Mouse (Mus musculus) heart, embryonic 10.5 days (tissue): ENCODE measurements around the gene Doc2b. TPM values are rescaled to one million over a fixed set of nuclear protein-coding genes. Genes with fewer than 3 reads are reported as not detected.

Source experiments
- DNase-seq: peaks from one replicate; pipeline ENCODE4 v3.0.0-alpha.2; 2017; ENCODE audit warnings: low spot score
- H3K27ac ChIP-seq: fragments of 300-500 bp; sonication (generic); 2 replicates; pipeline ENCODE4 v1.5.1; 2016; ENCODE audit warnings: mild to moderate bottlenecking
- H3K27me3 ChIP-seq: fragments of 300-500 bp; sonication (generic); 2 replicates; pipeline ENCODE4 v1.6.1; 2016; ENCODE audit warnings: mild to moderate bottlenecking; ENCODE audit not compliant: poor library complexity, insufficient read depth, severe bottlenecking
- H3K36me3 ChIP-seq: fragments of 300-500 bp; sonication (generic); 2 replicates; pipeline ENCODE4 v1.6.1; 2016; ENCODE audit warnings: mild to moderate bottlenecking, moderate library complexity
- H3K4me1 ChIP-seq: fragments of 300-500 bp; sonication (generic); 2 replicates; pipeline ENCODE4 v1.6.1; 2016; ENCODE audit warnings: mild to moderate bottlenecking
- H3K4me3 ChIP-seq: fragments of 300-500 bp; sonication (generic); 2 replicates; pipeline ENCODE4 v1.5.1; 2016; ENCODE audit warnings: mild to moderate bottlenecking, moderate library complexity
- H3K9me3 ChIP-seq: fragments of 300-500 bp; sonication (generic); 2 replicates; pipeline ENCODE4 v1.6.1; 2016; ENCODE audit warnings: mild to moderate bottlenecking, moderate library complexity
- WGBS: fragments of 180-500 bp; shearing (Covaris S2); methylation state at CpG from one replicate; pipeline ENCODE4 v1.1.7; 2016; 5-methylcytosine and 5-hydroxymethylcytosine counted together
- polyA plus RNA-seq: library from polyadenylated mRNA; unstranded; fragments of >200 nt; fragmentation: Nextera tagmentation; extraction: Ambion mirVana; gene quantifications from 2 replicates; pipeline ENCODE4 v1.2.1, GENCODE M21; 2016

Gene Doc2b
- polyA plus RNA-seq, result 0.04 and 0.18 TPM in 2 replicates

DNA sequence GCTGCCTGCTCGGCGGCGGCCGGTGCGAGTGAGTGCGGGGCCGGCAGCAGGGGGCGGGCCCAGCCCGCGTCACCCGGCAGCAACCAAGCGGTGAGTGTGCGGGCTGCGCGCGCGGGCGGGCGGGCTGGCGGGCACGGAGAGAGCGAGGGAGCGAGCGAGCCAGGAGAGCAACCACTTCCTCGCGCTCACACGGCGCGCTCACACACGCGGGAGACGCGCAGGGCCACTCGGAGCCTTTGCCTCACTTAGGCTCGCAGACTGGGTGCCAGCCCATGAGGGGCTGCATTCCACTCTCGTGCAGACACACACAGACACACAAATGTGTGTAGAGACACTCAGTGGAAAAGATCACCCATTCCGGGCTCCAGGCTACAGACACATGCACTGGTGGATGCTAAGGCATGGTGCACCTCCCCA, at the start of gene Doc2b:
TSS of gene Doc2b (minus strand) at position 21 of the 417 bp plus-strand sequence.
- H3K4me3 ChIP-seq, result peak within 1 kb of the TSS; percentile 64
- H3K9me3 ChIP-seq, result no peaks in the 10 kb centered on the region
- H3K27ac ChIP-seq, result peak within 1 kb of the TSS; percentile 71
- no peaks in the 10 kb centered on the region for H3K36me3 ChIP-seq
- H3K4me1 ChIP-seq, result peaks cover 18% of the 10 kb centered on the region
- DNase-seq, result no peak
- WGBS, result 5% methylated on average over 37 of the region's 37 CpGs
- H3K27me3 ChIP-seq, result peaks cover 92% of the 10 kb centered on the region

DNA sequence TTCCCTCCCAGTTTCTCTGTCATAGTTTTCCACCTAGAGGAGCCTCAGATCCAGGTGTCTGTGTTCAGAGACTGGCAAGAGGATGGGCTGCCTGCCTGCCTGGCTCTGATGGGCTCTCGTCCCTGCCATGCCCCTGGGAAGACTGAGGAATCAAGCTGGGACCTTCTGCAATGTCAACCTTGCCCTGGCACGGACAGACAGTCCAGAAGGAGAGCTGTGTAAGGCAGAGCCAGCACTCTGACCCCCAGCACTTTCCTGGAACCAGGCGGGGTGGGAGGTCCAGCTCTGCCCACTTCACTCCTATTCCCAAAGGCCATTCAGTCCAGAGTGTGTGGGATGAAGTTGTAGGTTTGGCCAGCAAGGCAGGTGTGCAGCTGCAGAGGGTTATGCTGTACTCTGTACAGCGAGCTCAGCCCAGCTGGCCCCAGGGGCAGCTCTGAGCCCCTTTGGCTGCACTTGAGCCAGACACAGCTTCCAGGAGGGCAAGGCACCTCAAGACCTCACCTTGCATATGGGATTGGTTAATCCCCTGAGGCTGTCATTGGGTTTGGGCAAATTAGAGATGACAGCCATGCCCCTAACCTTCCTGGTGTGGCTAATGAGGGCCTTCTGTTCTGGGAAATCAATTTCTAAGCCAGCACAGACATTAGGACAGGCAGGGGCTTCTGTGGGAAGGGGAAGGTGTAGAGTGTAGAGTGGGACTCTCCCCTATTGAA, 47.2 kb upstream of the Doc2b start:
- no peak for DNase-seq
- no peak overlapping the region for H3K4me3 ChIP-seq
- no peaks in the 10 kb centered on the region for H3K36me3 ChIP-seq
- peaks cover 15% of the 10 kb centered on the region for H3K27me3 ChIP-seq
- no peaks in the 10 kb centered on the region for H3K9me3 ChIP-seq
- 73% methylated on average over 4 of the region's 4 CpGs for WGBS
- no peak overlapping the region for H3K27ac ChIP-seq
- H3K4me1 ChIP-seq, result peaks cover 33% of the 10 kb centered on the region

DNA sequence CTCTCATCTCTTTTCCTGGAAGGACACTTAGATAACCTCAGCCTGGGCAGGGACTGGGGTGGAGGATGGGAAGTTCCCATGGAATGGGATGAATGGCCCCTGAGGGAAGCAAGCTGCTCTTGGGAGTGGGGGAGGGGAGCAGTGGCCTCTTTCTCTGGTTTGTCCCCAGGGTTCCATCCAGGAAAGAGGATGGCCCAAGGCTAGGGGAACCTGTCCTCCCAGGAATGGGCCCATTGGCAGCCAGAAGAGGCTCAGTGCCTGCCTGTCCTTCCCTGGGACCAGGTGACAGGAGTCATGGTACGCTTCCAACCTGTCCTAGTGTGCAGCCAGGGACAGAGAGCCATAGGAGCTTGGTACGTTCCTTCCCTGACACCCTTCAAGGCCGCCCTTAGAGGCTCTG, 45.7 kb upstream of the Doc2b start:
- WGBS, result 66% methylated on average over 3 of the region's 3 CpGs
- H3K27ac ChIP-seq, result no peak overlapping the region
- peaks cover 20% of the 10 kb centered on the region for H3K27me3 ChIP-seq
- H3K36me3 ChIP-seq, result no peaks in the 10 kb centered on the region
- no peaks in the 10 kb centered on the region for H3K9me3 ChIP-seq
- H3K4me1 ChIP-seq, result peaks cover 30% of the 10 kb centered on the region
- H3K4me3 ChIP-seq, result no peak overlapping the region
- DNase-seq, result no peak

DNA sequence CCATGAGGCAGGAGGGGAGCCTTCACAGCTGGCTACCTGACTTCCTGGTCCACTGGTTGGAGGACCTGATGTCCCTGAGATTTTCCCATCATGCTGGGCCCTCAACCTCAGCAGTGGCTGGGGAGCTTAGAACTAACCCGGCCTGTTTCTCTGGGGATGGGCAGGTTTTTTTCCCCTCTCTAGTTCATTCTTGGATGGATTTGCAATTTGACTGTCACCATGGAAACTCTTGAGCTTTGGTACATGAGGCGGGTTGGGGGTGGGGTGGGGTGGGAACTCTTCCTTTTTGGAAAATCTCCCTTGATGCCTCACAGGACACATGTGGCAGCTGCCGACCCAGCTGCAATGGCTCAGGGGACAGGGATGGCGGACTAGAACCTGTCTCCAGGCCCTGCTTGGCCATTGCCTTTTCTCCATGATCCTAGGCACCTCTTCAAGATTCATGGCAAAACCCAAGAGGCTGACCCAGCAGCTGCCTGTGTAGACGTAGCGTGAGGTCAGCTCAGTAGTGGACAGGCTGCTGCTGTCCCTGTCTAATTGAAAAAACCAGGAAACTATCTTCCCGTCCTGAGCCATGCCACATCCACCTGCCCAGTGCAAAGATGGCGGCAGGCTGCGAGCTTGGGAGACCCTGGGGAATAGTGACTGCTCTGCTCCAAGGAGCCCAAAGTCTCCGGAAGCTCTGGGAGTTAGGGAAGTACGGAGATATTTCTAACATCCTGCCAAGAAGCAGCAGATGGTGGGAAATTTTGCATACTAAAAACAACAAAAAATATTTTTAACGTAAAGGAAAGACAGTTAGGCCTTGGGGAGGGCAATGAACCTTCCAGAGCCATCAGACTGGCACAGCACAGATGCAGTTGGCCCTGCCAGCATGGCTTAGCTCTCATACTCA, 43.9 kb upstream of the Doc2b start:
- Histone ChIP-seq H3K9me3 (no peaks in the 10 kb centered on the region), H3K27me3 (peaks cover 20% of the 10 kb centered on the region), H3K36me3 (no peaks in the 10 kb centered on the region), H3K4me1 (peaks cover 20% of the 10 kb centered on the region), H3K27ac (no peak overlapping the region), H3K4me3 (no peak overlapping the region)
- no peak for DNase-seq
- 79% methylated on average over 12 of the region's 12 CpGs for WGBS

DNA sequence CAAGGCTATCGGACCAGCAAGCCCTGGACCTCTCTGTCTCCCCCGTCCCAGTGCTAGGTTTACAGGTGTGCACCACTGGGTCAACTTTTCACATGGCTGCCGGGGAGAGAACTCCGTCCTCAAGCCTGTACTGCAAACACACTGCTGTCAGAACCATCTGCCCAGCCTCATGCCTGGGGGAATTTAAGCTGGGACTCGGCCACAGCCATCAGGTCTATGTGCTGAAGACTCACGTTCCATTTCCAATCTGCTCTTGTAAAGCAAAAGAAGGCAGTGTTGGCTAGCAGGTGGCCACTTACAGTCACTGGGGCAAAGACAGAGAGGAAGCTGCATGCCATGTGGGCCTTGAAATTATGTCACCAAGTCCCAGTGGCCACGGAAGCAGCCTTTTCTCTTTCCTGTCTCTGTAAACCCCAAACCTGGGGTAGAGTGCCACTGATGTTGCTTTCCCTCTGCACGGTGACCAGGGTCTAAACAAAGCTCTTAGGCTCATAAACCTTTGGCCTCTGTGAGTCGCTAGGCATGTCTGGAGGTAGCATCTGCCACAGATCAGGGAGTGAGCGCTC, 43.1 kb upstream of the Doc2b start:
- 79% methylated on average over 10 of the region's 10 CpGs for WGBS
- no peaks in the 10 kb centered on the region for H3K9me3 ChIP-seq
- DNase-seq, result no peak
- H3K36me3 ChIP-seq, result no peaks in the 10 kb centered on the region
- H3K4me3 ChIP-seq, result no peak overlapping the region
- H3K27me3 ChIP-seq, result peaks cover 16% of the 10 kb centered on the region
- H3K27ac ChIP-seq, result no peak overlapping the region
- H3K4me1 ChIP-seq, result peaks cover 19% of the 10 kb centered on the region

DNA sequence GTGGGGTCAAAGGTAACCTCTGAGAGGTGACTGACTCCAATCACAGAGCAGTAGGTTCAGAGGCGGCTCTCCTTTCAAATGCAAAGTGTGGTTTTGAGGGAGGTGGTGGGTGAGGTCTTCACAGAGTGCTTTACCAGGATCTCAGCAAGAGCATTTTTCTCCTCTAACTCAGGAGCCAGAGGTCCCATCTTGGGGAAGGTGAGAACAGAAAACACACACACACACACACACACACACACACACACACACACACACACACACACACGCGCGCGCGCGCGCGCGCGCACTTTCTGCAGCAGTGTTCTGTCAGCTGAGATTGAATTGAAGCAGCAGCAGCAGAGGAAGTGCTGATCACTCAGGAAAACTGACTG, 40.4 kb upstream of the Doc2b start:
- Histone ChIP-seq H3K4me1 (peaks cover 5% of the 10 kb centered on the region), H3K27me3 (peaks cover 7% of the 10 kb centered on the region; the same call in 1 of the 2 replicates), H3K9me3 (no peaks in the 10 kb centered on the region), H3K4me3 (no peak overlapping the region), H3K27ac (no peak overlapping the region), H3K36me3 (no peaks in the 10 kb centered on the region)
- 47% methylated on average over 11 of the region's 11 CpGs for WGBS
- no peak for DNase-seq

DNA sequence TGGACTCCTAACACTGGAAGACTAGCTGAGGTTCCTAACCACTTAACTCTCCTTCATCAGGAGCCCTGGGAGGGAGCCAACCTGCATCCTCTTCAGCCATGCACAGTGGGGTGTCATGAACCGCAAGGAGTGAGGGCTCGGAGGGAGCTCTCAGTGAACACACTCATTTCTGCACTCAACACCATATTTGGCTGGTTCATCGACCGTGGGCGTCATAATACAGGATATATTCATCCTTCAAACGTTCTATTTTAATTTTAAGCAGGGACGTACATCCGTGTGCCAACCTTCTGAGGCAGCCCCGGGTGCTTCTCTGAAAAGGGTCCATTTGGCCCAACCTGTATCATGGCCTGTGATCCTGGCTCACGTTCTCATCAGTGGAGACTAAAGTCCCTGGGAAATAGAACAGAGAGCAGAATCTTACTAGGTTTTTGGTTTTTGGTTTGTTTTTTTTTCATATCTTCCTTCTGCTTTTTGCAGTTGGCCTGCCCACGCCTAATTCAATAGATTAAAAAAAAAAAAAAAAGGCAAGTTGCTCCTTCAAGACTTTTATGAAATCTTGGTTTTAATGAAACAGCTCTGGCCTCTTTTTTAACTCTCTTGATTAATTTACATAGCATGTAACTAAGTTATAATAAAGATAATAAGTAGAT, 39.9 kb upstream of the Doc2b start:
- DNase-seq, result no peak
- H3K36me3 ChIP-seq, result no peaks in the 10 kb centered on the region
- H3K4me3 ChIP-seq, result no peak overlapping the region
- H3K27me3 ChIP-seq, result peaks cover 7% of the 10 kb centered on the region; the same call in 1 of the 2 replicates
- WGBS, result 75% methylated on average over 11 of the region's 11 CpGs
- no peaks in the 10 kb centered on the region for H3K9me3 ChIP-seq
- 0 out of 2 replicates have a peak, but pooled peaks cover under 1% of the 10 kb centered on the region for H3K4me1 ChIP-seq
- no peak overlapping the region for H3K27ac ChIP-seq

DNA sequence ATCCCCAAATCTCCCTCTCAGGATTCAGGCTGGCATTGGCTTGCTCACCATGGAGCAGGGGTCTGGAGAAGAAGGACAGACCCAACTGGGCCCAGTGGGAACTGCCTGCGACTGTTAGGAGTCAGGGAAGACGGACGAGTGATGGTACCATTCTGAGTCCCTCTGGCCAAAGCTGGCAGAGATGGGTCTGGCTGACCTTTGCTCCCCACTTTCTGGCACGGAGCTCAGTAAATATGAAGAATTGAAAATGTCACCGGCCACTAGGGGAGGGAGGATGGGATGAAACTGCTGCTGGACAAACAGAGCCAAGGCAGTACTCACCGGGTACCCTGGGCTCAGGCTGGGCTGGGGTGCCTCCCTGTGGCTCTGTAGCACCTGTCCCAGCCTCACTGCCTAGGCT, 37.2 kb upstream of the Doc2b start:
- peaks cover 5% of the 10 kb centered on the region; the same call in 1 of the 2 replicates for H3K27me3 ChIP-seq
- no peak overlapping the region for H3K4me3 ChIP-seq
- no peaks in the 10 kb centered on the region for H3K4me1 ChIP-seq
- DNase-seq, result no peak
- WGBS, result 75% methylated on average over 6 of the region's 6 CpGs
- H3K9me3 ChIP-seq, result no peaks in the 10 kb centered on the region
- no peak overlapping the region for H3K27ac ChIP-seq
- no peaks in the 10 kb centered on the region for H3K36me3 ChIP-seq

DNA sequence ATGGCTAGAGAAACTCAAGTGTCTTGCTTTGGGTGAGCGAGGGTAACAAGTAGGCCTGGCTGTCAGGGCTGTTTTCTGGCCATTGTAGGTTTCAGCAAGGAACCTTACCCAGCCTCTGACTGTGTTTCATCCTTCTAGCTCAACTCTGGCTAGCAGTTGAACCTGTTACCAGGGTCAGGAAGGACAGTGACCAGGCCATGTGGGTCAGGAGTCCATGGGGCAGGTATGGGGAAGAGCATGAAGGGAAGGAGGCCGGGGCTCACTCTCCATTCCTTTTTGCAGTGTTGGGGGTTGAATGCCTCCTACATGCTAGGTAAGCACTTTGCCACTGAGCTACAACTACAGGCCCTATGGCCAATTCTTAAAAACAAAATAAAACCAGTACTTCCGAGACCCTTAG, 34.5 kb upstream of the Doc2b start:
- H3K36me3 ChIP-seq, result no peaks in the 10 kb centered on the region
- 80% methylated on average over 3 of the region's 3 CpGs for WGBS
- DNase-seq, result no peak

DNA sequence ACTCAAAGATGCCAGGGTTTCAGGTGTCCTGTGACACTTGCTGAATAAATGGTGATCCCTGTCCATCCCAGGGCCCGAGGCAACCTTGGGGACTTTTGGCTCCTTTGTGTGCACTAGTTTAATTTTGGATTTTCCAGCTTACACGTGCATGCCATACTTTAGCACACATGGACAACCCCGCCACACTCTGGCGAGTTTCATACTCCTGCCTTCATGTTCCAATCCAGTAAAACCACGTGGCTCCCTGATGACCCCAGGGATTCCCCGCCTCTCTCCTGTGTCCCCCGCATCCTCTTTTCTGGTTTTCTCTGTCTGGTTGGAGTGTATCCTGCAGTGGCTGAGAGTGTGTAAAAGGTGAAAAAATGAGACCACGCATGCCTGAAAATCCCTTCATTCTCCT, 31.6 kb upstream of the Doc2b start:
- no peaks in the 10 kb centered on the region for H3K36me3 ChIP-seq
- peaks cover 20% of the 10 kb centered on the region; the same call in 1 of the 2 replicates for H3K27me3 ChIP-seq
- no peaks in the 10 kb centered on the region for H3K4me1 ChIP-seq
- H3K27ac ChIP-seq, result no peak overlapping the region
- H3K4me3 ChIP-seq, result no peak overlapping the region
- no peaks in the 10 kb centered on the region for H3K9me3 ChIP-seq
- WGBS, result 84% methylated on average over 8 of the region's 8 CpGs
- DNase-seq, result no peak

More for the DNA sequence above, 34.5 kb upstream of the Doc2b start:
- H3K9me3 ChIP-seq, result no peaks in the 10 kb centered on the region
- no peak overlapping the region for H3K27ac ChIP-seq
- H3K27me3 ChIP-seq, result no peaks in the 10 kb centered on the region
- no peak overlapping the region for H3K4me3 ChIP-seq
- no peaks in the 10 kb centered on the region for H3K4me1 ChIP-seq

DNA sequence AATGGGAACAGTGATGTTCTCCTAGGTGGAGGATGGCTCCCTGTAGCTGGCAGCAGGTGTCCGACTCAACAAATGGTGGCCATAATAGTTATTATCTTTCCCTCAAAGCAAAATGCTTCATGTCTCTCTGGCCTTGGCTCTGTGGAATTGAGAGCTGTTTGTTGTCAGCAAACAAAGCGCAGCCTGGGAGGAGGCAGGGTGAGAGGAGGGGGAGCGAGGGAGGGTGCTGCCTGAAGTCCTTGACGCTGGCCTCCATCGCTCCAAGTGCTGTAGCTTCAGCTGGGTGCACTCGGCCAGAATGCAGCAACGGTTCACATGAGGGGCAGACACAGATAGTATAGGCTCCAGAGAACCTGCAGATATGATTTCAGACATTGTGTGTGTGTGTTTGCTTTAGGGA, 27.7 kb upstream of the Doc2b start:
- no peak for DNase-seq
- Histone ChIP-seq H3K27me3 (peaks cover 36% of the 10 kb centered on the region; the same call in 1 of the 2 replicates), H3K27ac (no peak overlapping the region), H3K36me3 (no peaks in the 10 kb centered on the region), H3K9me3 (no peaks in the 10 kb centered on the region), H3K4me1 (no peaks in the 10 kb centered on the region; the same call in 1 of the 2 replicates), H3K4me3 (no peak overlapping the region)
- WGBS, result 53% methylated on average over 7 of the region's 7 CpGs

DNA sequence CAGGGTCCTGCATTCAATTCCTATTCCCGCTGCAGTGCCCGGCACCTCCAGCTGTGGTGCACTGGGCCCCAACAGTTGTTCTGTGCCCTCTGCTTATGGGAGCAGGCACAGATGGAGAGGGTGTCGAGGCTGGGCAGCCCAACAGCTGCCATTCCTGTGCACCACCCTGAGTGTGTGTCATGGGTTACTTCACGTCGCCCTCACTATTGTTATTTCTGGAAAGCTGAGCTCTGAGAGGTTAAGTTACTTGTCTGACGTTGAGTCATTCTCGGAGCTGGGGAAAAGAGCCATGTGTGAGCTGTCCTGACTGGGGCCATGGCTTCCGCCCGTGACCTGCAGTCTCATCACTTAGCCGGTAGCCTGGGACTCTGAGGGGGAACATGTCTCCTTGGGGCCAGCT, 17.2 kb upstream of the Doc2b start:
- no peak for DNase-seq
- 62% methylated on average over 10 of the region's 10 CpGs for WGBS
- no peak overlapping the region; the same call in 1 of the 2 replicates for H3K27ac ChIP-seq

More for the DNA sequence above, 17.2 kb upstream of the Doc2b start:
- Histone ChIP-seq H3K4me1 (peaks cover 26% of the 10 kb centered on the region), H3K9me3 (no peaks in the 10 kb centered on the region), H3K4me3 (no peak overlapping the region), H3K36me3 (no peaks in the 10 kb centered on the region), H3K27me3 (peaks cover 19% of the 10 kb centered on the region)
